Mouse (Mus musculus): ENCODE measurements around the gene Tpsg1. TPM values are rescaled to one million over a fixed set of nuclear protein-coding genes. Genes with fewer than 3 reads are reported as not detected.

Tpsg1 gene
- total RNA-seq (2021), result not detected

DNA sequence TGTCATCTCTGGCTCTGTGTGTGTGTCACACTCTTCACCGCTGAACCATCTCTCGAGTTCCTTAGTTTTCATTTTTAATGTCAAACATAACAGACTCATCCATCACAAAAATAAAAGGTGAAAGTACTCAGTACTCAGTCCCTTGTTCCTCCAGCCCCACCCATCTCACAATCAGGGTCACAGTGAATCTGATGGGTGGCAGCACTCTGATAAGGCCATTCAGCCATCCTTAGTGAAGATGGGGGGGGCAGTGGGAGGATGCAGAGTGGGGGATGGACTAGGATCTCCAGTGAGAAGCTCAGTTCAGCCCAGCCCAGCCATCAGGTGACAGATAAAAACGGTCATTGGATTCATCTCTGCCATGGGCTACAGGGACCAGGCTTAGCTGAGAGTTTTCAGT is at the start of gene Tpsg1:
Tpsg1 (plus strand) TSS at position 301 of the 400 bp plus-strand sequence.
- DNase-seq (ENCODE audit: low spot score in 2 of 2), result no peak
- intact Hi-C loops (cut with DNase I), result no loop called here

GRCm38 (mm10) chr17:25320819-25321218 is 48.3 kb upstream of the Tpsg1 start:
- no peak for DNase-seq (ENCODE audit: low spot score in 2 of 2)
- intact Hi-C loops (cut with DNase I), result no loop called here

DNA sequence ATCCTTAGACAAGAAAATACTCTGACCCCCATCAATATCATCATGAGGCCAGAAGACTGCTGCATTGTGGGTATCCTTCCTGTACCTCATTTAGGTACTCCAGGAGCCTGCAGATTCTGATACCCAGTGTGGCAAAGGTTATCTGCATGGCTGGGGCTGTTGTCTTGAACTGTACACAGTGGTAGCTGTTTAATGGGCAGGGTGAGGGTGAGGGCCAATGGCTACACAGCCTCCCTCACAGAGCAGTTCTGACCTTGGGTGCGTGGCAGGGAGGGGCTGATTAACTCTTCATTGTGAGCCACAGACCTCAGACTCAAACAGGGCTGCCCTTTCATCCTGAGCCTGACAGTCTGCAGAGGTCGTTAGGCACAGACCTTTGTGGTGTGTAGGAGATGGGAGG is 46.1 kb upstream of the Tpsg1 start:
- intact Hi-C loops (cut with DNase I), result no loop called here
- no peak for DNase-seq (ENCODE audit: low spot score in 2 of 2)

DNA sequence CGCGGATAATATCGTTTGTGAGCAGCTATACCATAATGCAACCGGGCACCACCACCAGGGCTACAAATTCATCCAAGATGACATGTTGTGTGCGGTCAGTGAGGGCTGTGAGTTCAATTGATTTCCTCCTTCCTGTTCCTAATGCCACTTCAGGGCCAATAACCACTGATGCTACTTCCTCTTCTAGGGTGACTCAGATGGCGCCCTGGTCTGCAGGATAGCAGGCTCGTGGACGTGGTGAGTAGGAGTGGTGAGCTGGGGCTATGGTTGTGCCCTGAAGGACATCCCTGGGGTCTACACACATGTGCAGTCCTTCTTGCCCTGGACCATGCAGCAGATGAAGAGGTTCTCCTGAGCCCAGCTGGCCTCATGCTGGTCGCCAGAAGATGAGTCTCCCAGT is 36.8 kb upstream of the Tpsg1 start:
- DNase-seq (ENCODE audit: low spot score in 2 of 2), result no peak
- intact Hi-C loops (cut with DNase I), result no loop called here

DNA sequence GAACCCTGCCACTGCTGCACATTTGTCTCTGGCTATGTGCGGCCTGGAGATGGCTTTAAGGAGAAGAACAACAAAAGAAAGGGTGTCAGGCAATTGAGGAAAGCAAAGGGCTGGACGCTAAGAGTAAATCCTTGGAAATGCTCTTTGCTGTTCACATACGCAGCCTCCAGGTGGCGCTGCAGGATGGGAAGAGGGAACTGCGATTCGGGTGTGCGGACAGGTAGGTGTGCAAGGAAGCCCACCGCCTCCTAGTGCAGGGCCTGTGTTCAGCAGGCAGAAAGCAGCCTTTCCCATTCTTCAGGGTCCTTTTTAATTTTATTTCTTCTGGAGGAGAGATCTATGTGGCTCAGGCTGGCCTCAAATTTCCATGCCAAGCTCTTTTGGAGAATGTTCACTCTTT is 35.1 kb upstream of the Tpsg1 start:
- intact Hi-C loops (cut with DNase I), result loop anchor here (1.0 to 2.0 kb wide), 2 partner anchors 29 to 137 kb away; no protein-coding TSS in a partner anchor
- peak; percentile 45 to 57 for DNase-seq (ENCODE audit: low spot score in 2 of 2)

- intact Hi-C loops (cut with DNase I), result no loop called here
- no peak for DNase-seq (ENCODE audit: low spot score in 2 of 2)
Measured at GRCm38 (mm10) chr17:25338218-25338617, 30.9 kb upstream of the Tpsg1 start.

DNA sequence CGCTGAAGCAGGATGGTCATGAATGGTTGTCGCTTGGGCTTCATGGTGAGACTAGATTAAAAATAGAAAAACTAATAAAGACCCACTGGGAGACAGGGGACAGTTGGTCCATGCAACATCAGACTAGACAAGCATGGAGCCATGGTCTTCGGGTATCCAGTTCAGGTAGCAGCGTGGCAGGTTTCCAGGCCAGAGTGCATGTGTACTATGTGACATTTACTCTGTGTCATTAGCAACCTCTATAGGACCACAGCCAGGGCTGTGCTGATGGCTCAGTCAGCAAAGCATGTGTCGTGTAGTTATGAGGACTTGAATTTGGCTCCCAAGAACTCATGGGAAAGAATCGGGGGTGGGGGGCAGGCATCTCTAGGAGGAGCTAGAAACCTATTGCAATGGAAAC is 29.1 kb upstream of the Tpsg1 start:
- intact Hi-C loops (cut with DNase I), result no loop called here

GRCm38 (mm10) chr17:25341490-25341889 is 27.6 kb upstream of the Tpsg1 start:
- no peak for DNase-seq (ENCODE audit: low spot score in 2 of 2)
- intact Hi-C loops (cut with DNase I), result no loop called here

More for the DNA sequence above, 29.1 kb upstream of the Tpsg1 start:
- DNase-seq (ENCODE audit: low spot score in 2 of 2), result no peak

DNA sequence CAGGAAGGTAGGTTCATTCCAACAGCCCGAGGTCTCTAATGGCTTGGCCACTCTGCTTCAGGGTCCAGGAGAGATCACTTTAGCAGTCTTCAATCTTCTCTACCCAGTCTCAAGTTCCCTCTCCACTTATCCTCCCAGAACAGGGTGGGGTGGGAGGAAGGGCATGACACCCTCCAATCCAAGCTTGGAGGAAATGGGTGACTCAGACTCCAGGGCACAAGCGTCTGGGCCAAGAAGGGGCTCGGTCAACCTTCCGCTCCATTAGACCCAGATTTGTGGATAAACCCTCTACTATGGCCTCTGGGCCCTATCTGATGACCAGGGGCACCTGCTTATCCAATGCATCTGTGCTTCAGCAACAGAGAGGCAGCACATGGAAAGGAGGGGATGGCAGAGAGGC is 23.6 kb upstream of the Tpsg1 start, which contains the start of gene Tpsab1:
Tpsab1 (minus strand) TSS at position 101 of the 400 bp plus-strand sequence.
- intact Hi-C loops (cut with DNase I), result no loop called here
- DNase-seq (ENCODE audit: low spot score in 2 of 2), result no peak

GRCm38 (mm10) chr17:25361291-25361690 is 7.8 kb upstream of the Tpsg1 start:
- intact Hi-C loops (cut with DNase I), result loop anchor here (5.0 kb wide), 1 partner anchor 74 kb away; no protein-coding TSS in a partner anchor

DNA sequence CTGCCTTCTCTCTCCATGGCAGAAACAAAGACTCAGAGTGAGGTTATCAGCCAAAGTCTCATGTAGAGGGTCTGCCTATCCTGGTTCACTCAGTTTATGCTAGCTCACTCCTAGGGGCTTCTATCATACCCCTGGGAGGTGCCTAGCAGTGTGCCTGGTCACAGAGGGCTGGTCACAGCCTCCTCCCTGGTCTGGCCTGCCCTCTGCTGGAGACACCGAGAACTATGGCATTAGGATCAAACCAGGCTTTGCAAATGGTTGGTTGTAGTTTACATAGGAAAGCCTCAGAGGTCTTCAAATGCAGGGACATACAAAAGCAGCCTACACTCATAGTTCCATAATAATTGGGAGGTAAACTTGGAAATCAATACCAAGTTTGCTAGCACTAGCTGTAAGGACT is 5.3 kb upstream of the Tpsg1 start:
- intact Hi-C loops (cut with DNase I), result loop anchor here (1.0 to 5.0 kb wide), 2 partner anchors 29 to 76 kb away; no protein-coding TSS in a partner anchor
- DNase-seq (ENCODE audit: low spot score in 2 of 2), result peak in 1 of 2 experiments; percentile 25

More at GRCm38 (mm10) chr17:25361291-25361690, 7.8 kb upstream of the Tpsg1 start:
- no peak for DNase-seq (ENCODE audit: low spot score in 2 of 2)

DNA sequence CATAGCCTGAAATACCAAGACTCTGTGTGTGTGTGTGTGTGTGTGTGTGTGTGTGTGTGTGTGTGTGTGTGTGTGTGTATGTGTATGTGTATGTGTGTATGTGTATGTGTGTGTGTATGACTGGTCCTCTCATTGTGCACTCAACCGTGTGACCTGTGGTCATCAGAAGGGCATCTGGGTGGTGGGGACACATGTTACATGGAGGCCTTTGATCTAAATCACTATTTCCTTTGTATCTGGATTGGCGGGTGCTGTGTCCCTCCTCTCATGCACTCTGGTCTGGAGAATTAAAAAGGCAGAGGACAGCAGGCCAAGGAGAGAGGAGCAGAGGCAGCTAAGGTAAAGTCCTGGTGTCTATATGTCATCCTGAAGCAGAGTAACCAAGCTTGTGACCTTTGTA is 3.1 kb upstream of the Tpsg1 start, which contains the start of gene Tpsb2:
Tpsb2 (plus strand) TSS at position 301 of the 400 bp plus-strand sequence.
- intact Hi-C loops (cut with DNase I), result no loop called here
- no peak for DNase-seq (ENCODE audit: low spot score in 2 of 2)

DNA sequence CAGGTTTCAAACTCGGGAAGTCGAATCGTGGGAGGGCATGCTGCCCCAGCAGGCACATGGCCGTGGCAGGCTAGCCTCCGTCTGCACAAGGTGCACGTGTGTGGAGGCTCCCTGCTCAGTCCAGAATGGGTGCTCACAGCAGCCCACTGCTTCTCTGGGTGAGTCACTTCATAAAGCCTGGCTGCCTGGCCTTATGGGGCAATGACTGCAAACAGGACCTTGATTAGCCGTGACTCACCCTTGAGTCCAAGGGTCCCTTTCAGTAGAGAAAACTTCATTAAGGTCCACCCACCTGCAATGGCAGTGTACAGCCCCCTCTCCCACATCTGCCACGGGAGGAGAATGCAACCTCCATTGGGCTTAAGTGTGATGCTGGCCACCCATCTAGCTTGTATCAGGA is 3.4 kb downstream of the Tpsg1 start:
- no peak for DNase-seq (ENCODE audit: low spot score in 2 of 2)
- intact Hi-C loops (cut with DNase I), result no loop called here

DNA sequence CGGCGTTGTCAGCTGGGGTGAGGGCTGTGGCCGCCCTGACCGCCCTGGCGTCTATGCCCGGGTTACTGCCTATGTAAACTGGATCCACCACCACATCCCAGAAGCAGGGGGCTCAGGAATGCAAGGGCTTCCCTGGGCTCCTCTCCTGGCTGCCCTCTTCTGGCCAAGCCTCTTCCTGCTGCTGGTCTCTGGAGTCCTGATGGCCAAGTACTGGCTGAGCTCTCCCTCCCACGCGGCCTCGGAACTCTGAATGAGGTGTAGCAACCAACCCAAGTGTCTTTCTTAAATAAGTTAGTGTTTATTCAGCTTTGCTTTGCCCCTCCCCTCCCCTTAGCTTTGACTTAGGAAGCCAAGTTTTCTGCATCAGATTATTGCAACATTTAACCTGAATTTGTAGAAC is 4.9 kb downstream of the Tpsg1 start:
- DNase-seq (ENCODE audit: low spot score in 2 of 2), result no peak

GRCm38 (mm10) chr17:25394526-25394925 is 25.5 kb downstream of the Tpsg1 start:
- no peak for DNase-seq (ENCODE audit: low spot score in 2 of 2)
- intact Hi-C loops (cut with DNase I), result loop anchor here (10.0 kb wide), 1 partner anchor 300 kb away; no protein-coding TSS in a partner anchor

More for the DNA sequence above, 4.9 kb downstream of the Tpsg1 start:
- intact Hi-C loops (cut with DNase I), result no loop called here

GRCm38 (mm10) chr17:25397804-25398519 is 28.9 kb downstream of the Tpsg1 start:
- peak; percentile 70 to 77 for DNase-seq (ENCODE audit: low spot score in 2 of 2)
- intact Hi-C loops (cut with DNase I), result loop anchor here (1.0 to 10.0 kb wide), 3 partner anchors 34 to 297 kb away; partner anchors contain the start of gene Cacna1h

DNA sequence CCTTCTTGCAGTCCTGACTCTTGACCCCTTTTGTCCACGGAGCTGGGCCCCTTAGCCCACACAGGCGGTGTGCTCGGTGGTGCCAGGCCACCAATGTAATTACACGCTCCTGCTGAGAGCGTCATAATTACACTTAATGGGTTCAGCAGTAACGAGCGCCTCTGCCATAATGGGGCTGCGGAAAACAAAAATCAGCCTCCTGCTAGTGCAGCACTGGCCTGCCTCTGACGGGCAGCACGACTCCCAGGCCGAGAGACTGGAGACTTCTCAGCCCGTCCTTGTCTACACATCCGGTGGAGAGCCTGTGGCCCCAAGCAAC is 29.4 kb downstream of the Tpsg1 start:
- no peak for DNase-seq (ENCODE audit: low spot score in 2 of 2)
- intact Hi-C loops (cut with DNase I), result loop anchor here (1.0 to 10.0 kb wide), 3 partner anchors 34 to 296 kb away; partner anchors contain the start of gene Cacna1h

- no peak for DNase-seq (ENCODE audit: low spot score in 2 of 2)
- intact Hi-C loops (cut with DNase I), result no loop called here
Measured at GRCm38 (mm10) chr17:25400443-25400842, 31.4 kb downstream of the Tpsg1 start.

GRCm38 (mm10) chr17:25401491-25401890 is 32.4 kb downstream of the Tpsg1 start:
- no peak for DNase-seq (ENCODE audit: low spot score in 2 of 2)
- intact Hi-C loops (cut with DNase I), result no loop called here

DNA sequence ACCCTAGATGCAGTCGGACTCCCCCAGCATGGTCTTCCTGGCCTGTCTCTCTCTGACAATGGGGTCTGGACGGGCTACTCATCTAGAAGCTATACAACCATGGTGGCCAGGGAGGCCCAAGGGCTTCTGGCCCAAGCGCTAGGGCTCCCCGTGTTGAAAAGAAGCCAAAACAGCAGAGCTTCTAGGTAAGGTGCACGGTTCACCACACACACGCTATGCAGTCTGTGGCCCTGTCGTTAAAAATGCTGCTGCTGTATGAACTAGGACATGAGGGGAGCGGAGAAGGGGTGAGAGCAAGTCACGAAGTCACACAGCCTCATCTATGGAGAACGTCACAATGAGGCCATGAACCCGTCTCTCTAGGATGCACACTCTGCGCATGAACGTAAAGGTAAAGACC is 33.2 kb downstream of the Tpsg1 start:
- intact Hi-C loops (cut with DNase I), result no loop called here
- DNase-seq (ENCODE audit: low spot score in 2 of 2), result no peak

DNA sequence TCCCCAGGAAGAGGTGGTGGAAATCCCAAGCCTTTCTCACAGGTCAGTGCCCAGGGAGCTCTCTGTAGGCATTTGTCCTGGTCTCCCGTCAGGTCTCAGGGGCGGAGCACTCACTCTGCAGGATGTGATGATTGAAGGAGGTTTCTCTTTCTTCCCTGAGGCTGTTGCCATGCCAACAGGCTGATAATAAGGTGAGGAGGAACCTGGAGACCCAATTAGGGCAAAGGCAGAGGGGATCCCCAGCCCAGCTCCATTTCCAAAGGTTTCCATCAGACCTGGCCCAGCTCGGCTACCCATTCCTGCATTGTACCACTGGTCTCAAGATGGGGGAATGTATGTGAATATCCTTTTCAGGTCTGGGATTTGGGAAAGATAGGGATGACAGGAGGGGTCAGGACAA is 35.1 kb downstream of the Tpsg1 start:
- intact Hi-C loops (cut with DNase I), result no loop called here

More for the DNA sequence above, 35.1 kb downstream of the Tpsg1 start:
- no peak for DNase-seq (ENCODE audit: low spot score in 2 of 2)
